Mouse (Mus musculus): ENCODE data around the gene Gpatch2.

DNA sequence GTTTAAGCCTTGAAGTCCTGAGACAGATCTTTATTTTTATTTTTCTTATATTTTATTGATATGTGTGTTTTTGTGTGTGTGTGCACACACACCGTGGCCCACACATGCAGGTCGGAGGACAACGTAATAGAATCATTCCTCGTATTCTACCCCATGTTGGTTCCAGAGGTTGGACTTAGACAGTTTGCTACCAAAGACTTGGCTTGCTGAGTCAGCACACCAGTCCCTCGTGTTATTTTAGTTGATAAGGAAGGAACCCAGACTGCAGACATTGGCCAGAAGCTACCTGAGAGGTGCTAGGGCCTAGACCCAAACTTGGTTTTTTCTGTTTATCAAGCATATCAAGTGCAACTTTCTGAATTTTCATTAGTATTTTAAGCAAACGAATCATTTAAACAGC, 95.8 kb downstream of the Gpatch2 start:
- TF ChIP-seq POLR2A (IDR thresholded peaks at IDR 0.05; ENCODE audit: insufficient read length, low read depth) (no peak), CEBPB (IDR thresholded peaks at IDR 0.05; ENCODE audit: insufficient read depth, poor library complexity, severe bottlenecking) (no peak), POLR2AphosphoS2 (IDR thresholded peaks at IDR 0.05; ENCODE audit: insufficient read length, low read depth) (no peak), MYOD1 (IDR thresholded peaks at IDR 0.05; ENCODE audit: control insufficient read depth in 1 of 3, insufficient read length in 2 of 3, low read depth in 2 of 3) (no peak), MYOG (IDR thresholded peaks at IDR 0.05; ENCODE audit: control insufficient read depth in 1 of 3, insufficient read depth in 1 of 3, insufficient read length in 2 of 3, low read depth in 2 of 3) (no peak), TCF3 (IDR thresholded peaks at IDR 0.05; ENCODE audit: insufficient read length, low read depth) (no peak)

All from myocyte (in vitro differentiated cells).